Mouse (Mus musculus) megakaryocyte, embryonic 14.5 days (primary cell): Measurements from ENCODE around the gene Stx2.

ENCODE experiments used
- FLI1 ChIP-seq: IDR thresholded peaks from 2 replicates; pipeline ENCODE4 v1.6.1; 2012; ENCODE audit warnings: low read length, inconsistent platforms, mixed read lengths
- GATA1 ChIP-seq: IDR thresholded peaks from 3 replicates; pipeline ENCODE4 v1.6.1; 2012; ENCODE audit warnings: mixed read lengths, low read length, inconsistent platforms, borderline replicate concordance

- TF ChIP-seq GATA1 (no peak), FLI1 (no peak)
Observed at GRCm38 (mm10) chr5:129051910-129052309, 43.5 kb upstream of the Stx2 start.
